ENCODE assay signal across 7 mouse cellular contexts in the genomic region with DNA sequence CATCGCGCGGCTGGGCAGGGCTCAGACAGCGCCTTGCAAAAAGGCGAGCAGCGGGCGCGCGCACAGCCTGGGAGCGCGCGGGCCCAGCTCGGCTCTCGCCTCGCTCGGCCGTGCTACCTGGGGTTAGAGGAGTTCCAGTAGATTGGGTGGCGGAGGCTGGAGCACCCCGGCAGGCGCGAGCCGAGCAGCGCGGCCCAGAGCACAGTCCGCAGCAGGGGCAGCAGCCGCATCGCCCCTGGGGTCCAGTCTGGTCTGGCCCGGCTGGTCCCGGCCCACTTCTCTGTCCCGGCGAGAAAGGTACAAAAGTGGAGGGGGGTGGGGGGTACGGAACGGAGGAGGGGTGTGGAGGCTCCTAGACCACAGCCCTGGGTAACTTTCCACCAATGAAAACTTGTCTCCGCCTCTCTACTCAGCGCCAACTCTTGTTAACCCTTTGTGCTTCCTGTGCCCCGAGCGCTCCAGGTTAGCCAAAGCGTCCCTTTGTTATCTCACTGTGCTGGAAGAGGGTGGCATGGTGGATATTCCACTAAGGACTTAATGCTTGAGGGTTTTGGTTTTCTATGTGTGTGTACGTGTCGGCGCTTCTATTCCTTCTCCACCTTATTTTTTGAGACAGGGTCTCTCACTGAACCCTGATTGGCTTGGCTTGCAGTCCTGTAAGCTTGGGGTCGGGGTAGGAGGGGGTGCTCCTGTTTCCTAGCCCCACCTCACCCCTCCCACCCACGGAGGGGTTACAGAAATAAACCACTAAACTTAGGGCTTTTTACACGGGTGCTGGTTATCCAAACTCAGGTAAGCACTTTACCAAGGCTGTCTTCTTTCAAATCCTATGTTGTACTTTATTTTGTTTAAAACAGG. TPM values are rescaled to one million over a fixed set of nuclear protein-coding genes. Genes with fewer than 3 reads are reported as not detected.
DNase-seq lines count a peak whose midpoint lies in the region; ATAC-seq and TF ChIP-seq lines count a peak whose summit lies in the region.

Gene Efna4, minus strand, starts transcription at position 308 of the 858 bp plus-strand sequence.

- H3K36me3 ChIP-seq in C2C12 (ENCODE audit: control insufficient read depth, insufficient read depth) (no peaks in the 10 kb centered on the region), ES-Bruce4 (ENCODE audit: control insufficient read depth, insufficient read depth, low read length, poor library complexity, severe bottlenecking) (0 out of 2 replicates have a peak, but pooled peaks cover 6% of the 10 kb centered on the region)
- peaks cover 46% of the 10 kb centered on the region for H3K36me3 ChIP-seq in embryonic facial prominence, embryonic 10.5 days (replicated peaks)
- H3K36me3 ChIP-seq in hindbrain, embryonic 11.5 days (ENCODE audit: control insufficient read depth, insufficient read depth, low read length), result 0 out of 2 replicates have a peak, but pooled peaks cover 6% of the 10 kb centered on the region
- H3K36me3 ChIP-seq in limb, embryonic 12.5 days, result peaks cover 35% of the 10 kb centered on the region
- no peaks in the 10 kb centered on the region for H3K36me3 ChIP-seq in midbrain, embryonic 16.5 days (ENCODE audit: control insufficient read depth, insufficient read depth, low read length)

- no peaks in the 10 kb centered on the region for H3K27me3 ChIP-seq in C2C12 (ENCODE audit: control insufficient read depth, insufficient read depth, insufficient read length)
- H3K27me3 ChIP-seq in ES-Bruce4 (ENCODE audit: control insufficient read depth, insufficient read depth, low read length, poor library complexity, severe bottlenecking), result no peaks in the 10 kb centered on the region
- H3K27me3 ChIP-seq in embryonic facial prominence, embryonic 10.5 days (replicated peaks; ENCODE audit: low read depth, poor library complexity, severe bottlenecking), result 0 out of 2 replicates have a peak, but pooled peaks cover 5% of the 10 kb centered on the region
- no peaks in the 10 kb centered on the region for H3K27me3 ChIP-seq in hindbrain, embryonic 11.5 days (ENCODE audit: control insufficient read depth, insufficient read depth, low read length)
- no peaks in the 10 kb centered on the region for H3K27me3 ChIP-seq in limb, embryonic 12.5 days
- no peaks in the 10 kb centered on the region for H3K27me3 ChIP-seq in midbrain, embryonic 16.5 days (ENCODE audit: control insufficient read depth, insufficient read depth, low read depth, low read length)

- peak; percentile 84 for ATAC-seq in hindbrain, embryonic 11.5 days (ENCODE audit: low FRiP score)
- peak; percentile 91 for ATAC-seq in limb, embryonic 12.5 days (ENCODE audit: insufficient number of reproducible peaks, insufficient read depth, low FRiP score, low TSS enrichment, low read depth)
- peak; percentile 63 for ATAC-seq in midbrain, embryonic 16.5 days
- ATAC-seq in erythroid progenitor cell, adult 5-6 weeks (replicated peaks; ENCODE audit: low FRiP score, poor library complexity, severe bottlenecking), result no peak

- under 1% methylated on average over 44 of the region's 44 CpGs for WGBS in embryonic facial prominence, embryonic 10.5 days
- under 1% methylated on average over 40 of the region's 44 CpGs for WGBS in hindbrain, embryonic 11.5 days
- WGBS in limb, embryonic 12.5 days, result under 1% methylated on average over 44 of the region's 44 CpGs
- WGBS in midbrain, embryonic 16.5 days, result 1% methylated on average over 39 of the region's 44 CpGs

- TF ChIP-seq CTCF in C2C12 (IDR thresholded peaks at IDR 0.05; ENCODE audit: control insufficient read depth, insufficient read depth, insufficient read length) (no peak), ES-Bruce4 (IDR thresholded peaks at IDR 0.05; ENCODE audit: low read depth, low read length) (no peak)

- H3K4me3 ChIP-seq in C2C12 (ENCODE audit: insufficient read depth, poor library complexity, severe bottlenecking) (peak within 1 kb of the TSS; percentile 80), ES-Bruce4 (ENCODE audit: low read depth, low read length) (peak within 1 kb of the TSS; percentile 71)
- peak within 1 kb of the TSS; percentile 95 for H3K4me3 ChIP-seq in embryonic facial prominence, embryonic 10.5 days
- peak within 1 kb of the TSS; percentile 76 for H3K4me3 ChIP-seq in hindbrain, embryonic 11.5 days (ENCODE audit: low read depth, low read length)
- H3K4me3 ChIP-seq in limb, embryonic 12.5 days (replicated peaks), result peak within 1 kb of the TSS; percentile 65
- H3K4me3 ChIP-seq in midbrain, embryonic 16.5 days (ENCODE audit: low read depth, low read length), result peak within 1 kb of the TSS; percentile 75

- H3K27ac ChIP-seq in ES-Bruce4 (ENCODE audit: insufficient read depth, low read length), result peak within 1 kb of the TSS; percentile 29; the same call in 1 of the 2 replicates
- peak within 1 kb of the TSS; percentile 98 for H3K27ac ChIP-seq in embryonic facial prominence, embryonic 10.5 days (replicated peaks)
- H3K27ac ChIP-seq in hindbrain, embryonic 11.5 days (ENCODE audit: low read depth, low read length), result peak within 1 kb of the TSS; percentile 82
- peak within 1 kb of the TSS; percentile 96 for H3K27ac ChIP-seq in limb, embryonic 12.5 days
- H3K27ac ChIP-seq in midbrain, embryonic 16.5 days (ENCODE audit: low read length), result peak within 1 kb of the TSS; percentile 59

- no peak for TF ChIP-seq POLR2A in ES-Bruce4 (IDR thresholded peaks at IDR 0.05; ENCODE audit: insufficient read depth, low read length)

- TF ChIP-seq EP300 in ES-Bruce4 (IDR thresholded peaks at IDR 0.05; ENCODE audit: insufficient read depth, low read depth, low read length), result no peak

- no peaks in the 10 kb centered on the region for H3K9me3 ChIP-seq in ES-Bruce4 (replicated peaks; ENCODE audit: control insufficient read depth, insufficient read depth, low read length, poor library complexity, severe bottlenecking)
- H3K9me3 ChIP-seq in embryonic facial prominence, embryonic 10.5 days, result no peaks in the 10 kb centered on the region
- H3K9me3 ChIP-seq in hindbrain, embryonic 11.5 days (ENCODE audit: control insufficient read depth, low read length), result no peaks in the 10 kb centered on the region
- no peaks in the 10 kb centered on the region for H3K9me3 ChIP-seq in limb, embryonic 12.5 days
- H3K9me3 ChIP-seq in midbrain, embryonic 16.5 days (replicated peaks; ENCODE audit: control insufficient read depth, low read length, poor library complexity, severe bottlenecking), result no peaks in the 10 kb centered on the region

- H3K79me2 ChIP-seq in C2C12 (ENCODE audit: control insufficient read depth, insufficient read depth), result peaks cover 17% of the 10 kb centered on the region

- peak within 1 kb of the TSS; percentile 66 for H3K4me2 ChIP-seq in hindbrain, embryonic 11.5 days (replicated peaks; ENCODE audit: low read depth, low read length)
- peak within 1 kb of the TSS; percentile 72 for H3K4me2 ChIP-seq in limb, embryonic 12.5 days
- peak within 1 kb of the TSS; percentile 97 for H3K4me2 ChIP-seq in midbrain, embryonic 16.5 days (ENCODE audit: low read length)

- peaks cover 2% of the 10 kb centered on the region for H3K4me1 ChIP-seq in ES-Bruce4 (ENCODE audit: control insufficient read depth, insufficient read depth, low read length)
- H3K4me1 ChIP-seq in embryonic facial prominence, embryonic 10.5 days, result peaks cover 73% of the 10 kb centered on the region
- H3K4me1 ChIP-seq in hindbrain, embryonic 11.5 days (replicated peaks; ENCODE audit: control insufficient read depth, insufficient read depth, low read length), result peaks cover 10% of the 10 kb centered on the region
- H3K4me1 ChIP-seq in limb, embryonic 12.5 days (replicated peaks), result peaks cover 56% of the 10 kb centered on the region
- H3K4me1 ChIP-seq in midbrain, embryonic 16.5 days (ENCODE audit: control insufficient read depth, insufficient read depth, low read length), result peaks cover 35% of the 10 kb centered on the region

- H3K9ac ChIP-seq in ES-Bruce4 (ENCODE audit: low read depth, poor library complexity, severe bottlenecking), result peak within 1 kb of the TSS; percentile 69
- peak within 1 kb of the TSS; percentile 87 for H3K9ac ChIP-seq in hindbrain, embryonic 11.5 days (ENCODE audit: low read depth, low read length)
- peak within 1 kb of the TSS; percentile 93 for H3K9ac ChIP-seq in limb, embryonic 12.5 days (replicated peaks)
- H3K9ac ChIP-seq in midbrain, embryonic 16.5 days (ENCODE audit: low read depth, low read length), result peak within 1 kb of the TSS; percentile 80

- H3K79me3 ChIP-seq in C2C12 (ENCODE audit: low read depth), result no peaks in the 10 kb centered on the region

- H3ac ChIP-seq in C2C12 (ENCODE audit: control insufficient read depth, insufficient read length, low read depth), result peak within 1 kb of the TSS; percentile 82

- peak; percentile 90 for DNase-seq in embryonic facial prominence, embryonic 10.5 days (ENCODE audit: low spot score)
- peak; percentile 83 for DNase-seq in hindbrain, embryonic 11.5 days (ENCODE audit: low spot score)

TF ChIP-seq in C2C12, 6 proteins besides CTCF, POLR2A, EP300 and RAD21:
- TF ChIP-seq USF1 (IDR thresholded peaks at IDR 0.05; ENCODE audit: low read depth), result no peak
- no peak for TF ChIP-seq MYOD1 (IDR thresholded peaks at IDR 0.05; ENCODE audit: control insufficient read depth, insufficient read length, low read depth)
- TF ChIP-seq FOSL1 (IDR thresholded peaks at IDR 0.05; ENCODE audit: insufficient read depth, low read length, poor library complexity, severe bottlenecking), result no peak
- no peak for TF ChIP-seq MYOG (IDR thresholded peaks at IDR 0.05; ENCODE audit: control insufficient read depth, extremely low read depth, insufficient read length)
- no peak for TF ChIP-seq CEBPB (IDR thresholded peaks at IDR 0.05; ENCODE audit: low read depth)
- TF ChIP-seq MAX (IDR thresholded peaks at IDR 0.05), result no peak

RNA-seq across cellular contexts. Expression of gene Efna4, which starts in this region (rescaled TPM):
- polyA plus RNA-seq in C2C12 (2012; fragmentation: generic; extraction: Trizol) (13.3 TPM), ES-Bruce4 (2011; ENCODE audit: insufficient read depth, insufficient read length, low read depth, missing spikeins) (14.6 and 16.7 TPM in 2 replicates)
- 37.3 and 40.8 TPM in 2 replicates for polyA plus RNA-seq in embryonic facial prominence, embryonic 10.5 days (2016; fragmentation: Nextera tagmentation; extraction: Ambion mirVana)
- polyA plus RNA-seq in hindbrain, embryonic 11.5 days (2014; fragmentation: Nextera tagmentation; extraction: Ambion mirVana), result 18.9 and 20.6 TPM in 2 replicates
- polyA plus RNA-seq in limb, embryonic 12.5 days (2016; fragmentation: Nextera tagmentation; extraction: Ambion mirVana), result 53.2 and 55.1 TPM in 2 replicates
- polyA plus RNA-seq in midbrain, embryonic 16.5 days (2015; fragmentation: Nextera tagmentation; extraction: Ambion mirVana), result 3.7 and 4.2 TPM in 2 replicates
- not detected in 2 replicates for total RNA-seq in erythroid progenitor cell, adult 5-6 weeks (2015; ENCODE audit: low replicate concordance)
- not detected in 2 replicates for total RNA-seq in erythroid progenitor cell, adult 5-6 weeks (2017; ENCODE audit: low replicate concordance)

Comparison
In these comparisons a context has a peak if more than half of its experiments do, and no peak if none do; other contexts are left out.
1. H3K27ac ChIP-seq: peak in every context shown above with its lines; median percentile 98 in embryonic facial prominence, embryonic 10.5 days; 96 in limb, embryonic 12.5 days; 82 in hindbrain, embryonic 11.5 days; 59 in midbrain, embryonic 16.5 days; 29 in ES-Bruce4.